13 mouse cellular contexts compared by ENCODE assay signal in the genomic region with DNA sequence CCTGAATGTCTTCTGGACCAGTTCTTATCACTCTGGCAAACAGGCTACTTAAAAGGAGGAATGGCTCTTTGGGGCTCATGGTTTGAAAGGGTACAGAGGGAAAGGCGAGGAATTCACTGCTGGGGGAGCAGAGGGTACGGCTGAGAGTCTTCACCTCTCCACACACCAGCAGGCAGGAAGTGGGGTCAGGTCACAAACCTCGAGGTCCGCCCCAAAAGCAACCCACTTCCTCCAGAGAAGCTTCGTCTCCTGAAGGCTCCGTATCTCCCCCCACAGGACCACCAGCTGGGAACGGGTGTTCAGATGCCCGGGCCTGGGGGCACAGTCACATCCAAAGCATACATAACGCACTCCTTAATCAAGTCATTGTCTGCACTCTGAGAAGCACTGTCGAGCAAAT.
DNase-seq lines count a peak whose midpoint lies in the region; ATAC-seq lines count a peak whose summit lies in the region.
"Had no signal": no experiment of that assay in that cellular context is flagged by ENCODE, and none has a peak within 500 bp of the region (broad histone marks: within the 10 kb centered on the region; RNA-seq: fewer than 3 reads in every experiment).

No protein-coding gene starts in this region.

- 46% methylated on average over 10 of the region's 10 CpGs for WGBS in heart, embryonic 16.5 days

- no peak for ATAC-seq in heart, embryonic 16.5 days (replicated peaks; ENCODE audit: extremely low read depth, insufficient read depth, low FRiP score)
- ATAC-seq in inflammation-experienced regulatory T-cells, adult 6 months, result peak; percentile 65
- ATAC-seq: forebrain, embryonic 14.5 days had no signal

- H3K27ac ChIP-seq in heart, embryonic 16.5 days (ENCODE audit: low read length), result peak overlapping the region; percentile 51
- H3K27ac ChIP-seq: hindbrain, embryonic 14.5 days; neural tube, embryonic 13.5 days had no signal

- H3K4me3 ChIP-seq in heart, embryonic 16.5 days (ENCODE audit: low read length), result no peak overlapping the region
- H3K4me3 ChIP-seq: neural tube, embryonic 13.5 days had no signal

- DNase-seq in heart, adult 11 months, result no peak
- DNase-seq in CD4-positive helper T cell, adult 2 months (ENCODE audit: low read depth, low spot score), result peak; percentile 68
- DNase-seq in spleen, postnatal 36 days (ENCODE audit: low spot score in 2 of 2), result peak; percentile 64
- DNase-seq in urinary bladder, adult 2 months (ENCODE audit: low spot score), result no peak
- DNase-seq in ovary, postnatal 10 days (ENCODE audit: low spot score), result no peak
- no peak for DNase-seq in kidney, adult 9 months
- DNase-seq: right cerebral cortex, postnatal 4 days had no signal

- H3K27me3 ChIP-seq in heart, embryonic 16.5 days (ENCODE audit: control insufficient read depth, insufficient read depth, low read length), result no peaks in the 10 kb centered on the region
- H3K27me3 ChIP-seq: neural tube, embryonic 13.5 days had no signal

- no peak overlapping the region for H3K9ac ChIP-seq in heart, embryonic 16.5 days (ENCODE audit: low read length)
- H3K9ac ChIP-seq: hindbrain, embryonic 14.5 days; neural tube, embryonic 13.5 days had no signal

- no peaks in the 10 kb centered on the region for H3K9me3 ChIP-seq in heart, embryonic 16.5 days (replicated peaks; ENCODE audit: control insufficient read depth, low read length)
- H3K9me3 ChIP-seq: megakaryocyte, embryonic 14.5 days; neural tube, embryonic 13.5 days had no signal

- peak overlapping the region; percentile 32 for H3K4me2 ChIP-seq in heart, embryonic 16.5 days (ENCODE audit: low read depth, low read length)
- H3K4me2 ChIP-seq: hindbrain, embryonic 14.5 days; neural tube, embryonic 13.5 days had no signal

- H3K4me1 ChIP-seq in heart, embryonic 16.5 days (ENCODE audit: control insufficient read depth, insufficient read depth, low read length), result peaks cover 2% of the 10 kb centered on the region; the same call in 1 of the 2 replicates

- H3K36me3 ChIP-seq in heart, embryonic 16.5 days (ENCODE audit: control insufficient read depth, insufficient read depth), result no peaks in the 10 kb centered on the region
- H3K36me3 ChIP-seq: neural tube, embryonic 13.5 days had no signal

Comparison
In these comparisons a context has a peak if more than half of its experiments do, and no peak if none do; other contexts are left out.
1. DNase-seq: peak in CD4-positive helper T cell, adult 2 months (single experiment) and spleen, postnatal 36 days (2 of 2); none in heart, adult 11 months (single experiment), urinary bladder, adult 2 months (single experiment), ovary, postnatal 10 days (single experiment) and kidney, adult 9 months (single experiment).